Comparison of ENCODE assay signal across 8 mouse cellular contexts in the genomic region with DNA sequence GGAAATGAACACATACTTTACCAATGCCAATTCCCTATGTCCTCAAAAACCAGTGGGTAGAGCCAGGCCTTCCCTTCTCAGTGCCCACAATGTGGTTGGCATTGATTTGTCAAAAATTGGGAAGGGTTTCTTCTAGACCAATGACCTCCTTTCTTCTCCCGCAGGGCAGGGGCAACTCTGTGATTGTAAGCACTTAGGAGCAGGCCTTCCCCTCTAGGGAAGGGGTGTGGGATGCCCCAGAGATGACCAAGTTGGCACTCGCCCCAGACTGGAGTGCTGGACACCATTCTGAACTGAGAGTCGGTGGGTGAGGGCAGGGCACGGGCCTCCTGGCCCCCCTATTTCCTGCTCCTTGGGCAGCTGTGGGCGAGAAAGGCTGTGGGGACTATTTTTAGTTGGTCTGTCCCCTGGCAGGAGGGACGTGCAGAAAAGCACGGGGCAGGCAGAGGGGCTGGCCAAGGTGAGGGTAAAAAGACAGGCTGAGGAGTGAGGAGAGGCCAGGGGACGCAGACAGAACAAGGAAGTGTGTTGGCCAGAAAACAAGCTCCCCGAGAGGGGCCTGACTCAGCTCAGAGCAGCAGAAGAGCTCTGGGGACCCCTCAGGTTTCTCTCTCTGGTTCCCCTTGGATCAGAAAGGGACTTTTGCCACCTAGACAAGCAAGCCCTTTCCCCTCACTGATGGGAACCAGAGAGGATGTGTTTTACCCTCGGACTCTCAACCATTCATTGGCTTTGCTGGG. TPM values are rescaled to one million over a fixed set of nuclear protein-coding genes. Genes with fewer than 3 reads are reported as not detected.
A peak's percentile ranks its signal among the peaks of the same experiment; 100 is the strongest.
DNase-seq lines count a peak whose midpoint lies in the region; ATAC-seq and TF ChIP-seq lines count a peak whose summit lies in the region.

No protein-coding gene starts in this region.

- peaks cover 12% of the 10 kb centered on the region for H3K27me3 ChIP-seq in forebrain, embryonic 13.5 days
- no peaks in the 10 kb centered on the region for H3K27me3 ChIP-seq in kidney, postnatal 0 days (ENCODE audit: insufficient read depth, low read length)
- H3K27me3 ChIP-seq in neural tube, embryonic 15.5 days (replicated peaks), result no peaks in the 10 kb centered on the region

- no peaks in the 10 kb centered on the region for H3K9me3 ChIP-seq in forebrain, embryonic 13.5 days (replicated peaks)
- no peaks in the 10 kb centered on the region for H3K9me3 ChIP-seq in kidney, postnatal 0 days (replicated peaks; ENCODE audit: low read length)
- no peaks in the 10 kb centered on the region for H3K9me3 ChIP-seq in neural tube, embryonic 15.5 days (replicated peaks)

- peak overlapping the region; percentile 64 for H3K27ac ChIP-seq in forebrain, embryonic 13.5 days
- peak overlapping the region; percentile 71 for H3K27ac ChIP-seq in kidney, postnatal 0 days
- H3K27ac ChIP-seq in neural tube, embryonic 15.5 days (replicated peaks), result peak overlapping the region; percentile 75

- no peak for TF ChIP-seq CTCF in kidney, postnatal 0 days (IDR thresholded peaks at IDR 0.05; ENCODE audit: low read depth)

- H3K36me3 ChIP-seq in forebrain, embryonic 13.5 days (ENCODE audit: poor library complexity, severe bottlenecking), result no peaks in the 10 kb centered on the region
- H3K36me3 ChIP-seq in kidney, postnatal 0 days (ENCODE audit: insufficient read depth, low read length), result no peaks in the 10 kb centered on the region
- H3K36me3 ChIP-seq in neural tube, embryonic 15.5 days, result no peaks in the 10 kb centered on the region

- ATAC-seq in forebrain, embryonic 13.5 days, result no peak
- no peak for ATAC-seq in kidney, postnatal 0 days (replicated peaks; ENCODE audit: low FRiP score, low read depth)
- no peak for ATAC-seq in neural tube, embryonic 15.5 days (ENCODE audit: low FRiP score)
- ATAC-seq in CD4-positive, CD25-positive, alpha-beta regulatory T cell, adult 4 months, result no peak

- H3K9ac ChIP-seq in forebrain, embryonic 13.5 days, result peak overlapping the region; percentile 41
- H3K9ac ChIP-seq in kidney, postnatal 0 days (ENCODE audit: low read depth, low read length), result no peak overlapping the region
- H3K9ac ChIP-seq in neural tube, embryonic 15.5 days (replicated peaks), result peak overlapping the region; percentile 14; the same call in 1 of the 2 replicates

- H3K4me3 ChIP-seq in forebrain, embryonic 13.5 days, result no peak overlapping the region
- no peak overlapping the region for H3K4me3 ChIP-seq in kidney, postnatal 0 days (replicated peaks; ENCODE audit: low read depth, low read length)
- H3K4me3 ChIP-seq in neural tube, embryonic 15.5 days (replicated peaks), result no peak overlapping the region

- H3K4me2 ChIP-seq in forebrain, embryonic 13.5 days, result no peak overlapping the region
- H3K4me2 ChIP-seq in kidney, postnatal 0 days (ENCODE audit: low read length), result no peak overlapping the region
- peak overlapping the region; percentile 81 for H3K4me2 ChIP-seq in neural tube, embryonic 15.5 days

- WGBS in forebrain, embryonic 13.5 days, result 47% methylated on average over 10 of the region's 10 CpGs
- 35% methylated on average over 10 of the region's 10 CpGs for WGBS in kidney, postnatal 0 days
- 38% methylated on average over 10 of the region's 10 CpGs for WGBS in neural tube, embryonic 15.5 days

- DNase-seq in cerebellum, adult 11-12 months, result peak; percentile 72
- DNase-seq in cerebellum, adult 8-10 months, result no peak
- DNase-seq in 3T3-L1 (ENCODE audit: low read depth, low spot score), result peak; percentile 82
- DNase-seq in kidney, postnatal 0 days (ENCODE audit: low spot score), result no peak
- DNase-seq in right cerebral cortex, postnatal 36 days (ENCODE audit: low spot score in 2 of 2), result no peak

- peaks cover 73% of the 10 kb centered on the region for H3K4me1 ChIP-seq in forebrain, embryonic 13.5 days
- H3K4me1 ChIP-seq in kidney, postnatal 0 days (replicated peaks; ENCODE audit: insufficient read depth, low read length), result peaks cover 68% of the 10 kb centered on the region
- H3K4me1 ChIP-seq in neural tube, embryonic 15.5 days, result peaks cover 78% of the 10 kb centered on the region

RNA-seq across cellular contexts. Expression of a gene that starts 3.3 kb away (rescaled TPM):
- polyA plus RNA-seq in forebrain, embryonic 13.5 days (2015; fragmentation: Nextera tagmentation; extraction: Ambion mirVana), result 8.7 and 10.2 TPM in 2 replicates
- 25.7 and 26.3 TPM in 2 replicates for polyA plus RNA-seq in kidney, postnatal 0 days (2015; fragmentation: Nextera tagmentation; extraction: Ambion mirVana)
- 17.3 and 19.9 TPM in 2 replicates for polyA plus RNA-seq in neural tube, embryonic 15.5 days (2015; fragmentation: Nextera tagmentation; extraction: Ambion mirVana)
- polyA plus RNA-seq in CD4-positive, CD25-positive, alpha-beta regulatory T cell, adult 4 months (2017; shearing (Covaris generic)), result 1 to 10 TPM; 8.6 to 8.9 TPM

RNA-seq across cellular contexts. Expression of a gene that starts 23.3 kb away (rescaled TPM):
- 23.0 and 26.9 TPM in 2 replicates for polyA plus RNA-seq in forebrain, embryonic 13.5 days (2015; fragmentation: Nextera tagmentation; extraction: Ambion mirVana)
- 12.3 and 15.5 TPM in 2 replicates for polyA plus RNA-seq in kidney, postnatal 0 days (2015; fragmentation: Nextera tagmentation; extraction: Ambion mirVana)
- polyA plus RNA-seq in neural tube, embryonic 15.5 days (2015; fragmentation: Nextera tagmentation; extraction: Ambion mirVana), result 3.8 and 12.0 TPM in 2 replicates
- polyA plus RNA-seq in CD4-positive, CD25-positive, alpha-beta regulatory T cell, adult 4 months (2017; shearing (Covaris generic)), result 1 to 10 TPM; 4.1 to 8.5 TPM

RNA-seq across cellular contexts. Expression of a gene that starts 51.9 kb away (rescaled TPM):
- 0.21 TPM in 1 of 2 replicates, not detected in the other for polyA plus RNA-seq in forebrain, embryonic 13.5 days (2015; fragmentation: Nextera tagmentation; extraction: Ambion mirVana)
- polyA plus RNA-seq in kidney, postnatal 0 days (2015; fragmentation: Nextera tagmentation; extraction: Ambion mirVana), result 1.1 and 1.6 TPM in 2 replicates
- polyA plus RNA-seq in neural tube, embryonic 15.5 days (2015; fragmentation: Nextera tagmentation; extraction: Ambion mirVana), result 2.2 and 3.0 TPM in 2 replicates
- polyA plus RNA-seq in CD4-positive, CD25-positive, alpha-beta regulatory T cell, adult 4 months (2017; shearing (Covaris generic)), result not detected

Comparison
In these comparisons a context has a peak if more than half of its experiments do, and no peak if none do; other contexts are left out.
1. DNase-seq: peak in cerebellum, adult 11-12 months (single experiment) and 3T3-L1 (single experiment); none in cerebellum, adult 8-10 months (single experiment), kidney, postnatal 0 days (single experiment) and right cerebral cortex, postnatal 36 days (0 of 2).
2. Peak in every context shown above with its lines, with median percentiles within 50 percentile points of each other: H3K27ac ChIP-seq.